Mouse (Mus musculus) midbrain, embryonic 15.5 days (tissue): Measurements from ENCODE around the gene Atp5g3. TPM values are rescaled to one million over a fixed set of nuclear protein-coding genes. Genes with fewer than 3 reads are reported as not detected.

Experiments used
- ATAC-seq: fragments of 200-750 bp; cut with Nextera tagmentation; replicated peaks from 2 replicates; pipeline ENCODE4 v1.8.0; 2017; ENCODE audit warnings: moderate TSS enrichment
- H3K27ac ChIP-seq: fragments of 300-500 bp; sonication (generic); 2 replicates; pipeline ENCODE4 v1.5.1; 2015; ENCODE audit warnings: mild to moderate bottlenecking, inconsistent platforms
- H3K27me3 ChIP-seq: fragments of 300-500 bp; sonication (generic); replicated peaks from 2 replicates; pipeline ENCODE4 v1.6.1; 2015; ENCODE audit warnings: inconsistent platforms
- H3K36me3 ChIP-seq: fragments of 300-500 bp; sonication (generic); replicated peaks from 2 replicates; pipeline ENCODE4 v1.6.1; 2015; ENCODE audit warnings: inconsistent platforms
- H3K4me1 ChIP-seq: fragments of 300-500 bp; sonication (generic); 2 replicates; pipeline ENCODE4 v1.6.1; 2015; ENCODE audit warnings: inconsistent platforms
- H3K4me2 ChIP-seq: fragments of 300-500 bp; sonication (generic); 2 replicates; pipeline ENCODE4 v1.6.1; 2015; ENCODE audit warnings: inconsistent platforms, mild to moderate bottlenecking, moderate library complexity
- H3K4me3 ChIP-seq: fragments of 300-500 bp; sonication (generic); 2 replicates; pipeline ENCODE4 v1.5.1; 2015; ENCODE audit warnings: mild to moderate bottlenecking, inconsistent platforms
- H3K9ac ChIP-seq: fragments of 300-500 bp; sonication (generic); 2 replicates; pipeline ENCODE4 v1.6.1; 2015; ENCODE audit warnings: mild to moderate bottlenecking, inconsistent platforms
- H3K9me3 ChIP-seq: fragments of 300-500 bp; sonication (generic); 2 replicates; pipeline ENCODE4 v1.6.1; 2016; ENCODE audit warnings: inconsistent platforms
- WGBS: fragments of 180-500 bp; shearing (Covaris S2); methylation state at CpG from one replicate; pipeline ENCODE4 v1.1.7; 2015; ENCODE audit warnings: mixed read lengths; 5-methylcytosine and 5-hydroxymethylcytosine counted together
- polyA plus RNA-seq: library from polyadenylated mRNA; unstranded; fragments of >200 nt; fragmentation: Nextera tagmentation; extraction: Ambion mirVana; gene quantifications from 2 replicates; pipeline ENCODE4 v1.2.1, GENCODE M21; 2015

Atp5g3 gene
- 968 and 1,008 TPM in 2 replicates for polyA plus RNA-seq

- Histone ChIP-seq H3K4me3 (peak within 1 kb of the TSS; percentile 96), H3K4me2 (peak within 1 kb of the TSS; percentile 78), H3K4me1 (peaks cover 20% of the 10 kb centered on the region), H3K27me3 (no peaks in the 10 kb centered on the region), H3K36me3 (peaks cover 28% of the 10 kb centered on the region), H3K9ac (peak within 1 kb of the TSS; percentile 100), H3K9me3 (no peaks in the 10 kb centered on the region), H3K27ac (peak within 1 kb of the TSS; percentile 91)
- under 1% methylated on average over 34 of the region's 38 CpGs for WGBS
- ATAC-seq = peak; percentile 97
These were observed at the start of gene Atp5g3 for GRCm38 (mm10) chr2:73911175-73911700. TSS of gene Atp5g3 (minus strand) at chr2:73911326.

- no peak overlapping the region for H3K27ac ChIP-seq
These were observed 47.2 kb upstream of the Atp5g3 start for GRCm38 (mm10) chr2:73958342-73958741.

DNA sequence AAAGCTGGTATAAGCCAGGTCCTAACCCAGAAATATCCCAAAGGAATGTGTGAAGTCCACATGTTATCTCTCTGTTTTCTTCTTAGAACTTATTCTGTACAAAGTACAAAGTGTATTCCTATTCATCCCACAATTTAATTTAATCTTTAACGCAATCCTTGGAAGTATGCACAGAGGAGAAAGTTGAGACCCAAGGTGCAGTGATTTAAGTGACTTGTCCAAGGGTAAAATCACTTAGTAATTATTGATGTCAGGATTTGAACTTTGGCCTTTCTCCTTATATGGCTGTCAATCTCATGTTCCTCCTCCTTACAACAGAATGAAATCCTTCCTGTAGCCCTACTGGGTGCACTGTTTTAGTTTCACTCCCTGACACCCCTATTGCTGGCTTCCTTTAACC lies 42.5 kb upstream of the Atp5g3 start:
- Histone ChIP-seq H3K4me1 (no peaks in the 10 kb centered on the region), H3K9ac (no peak overlapping the region), H3K27me3 (no peaks in the 10 kb centered on the region), H3K36me3 (no peaks in the 10 kb centered on the region), H3K9me3 (no peaks in the 10 kb centered on the region), H3K4me3 (no peak overlapping the region), H3K27ac (no peak overlapping the region), H3K4me2 (no peak overlapping the region)
- WGBS = 87% methylated on average over 1 of the region's 1 CpGs
- no peak for ATAC-seq

More at GRCm38 (mm10) chr2:73958342-73958741, 47.2 kb upstream of the Atp5g3 start:
- ATAC-seq = no peak
- no peaks in the 10 kb centered on the region for H3K9me3 ChIP-seq
- no peaks in the 10 kb centered on the region for H3K36me3 ChIP-seq
- no peak overlapping the region for H3K4me2 ChIP-seq
- no peaks in the 10 kb centered on the region for H3K27me3 ChIP-seq
- no peaks in the 10 kb centered on the region for H3K4me1 ChIP-seq
- no peak overlapping the region for H3K4me3 ChIP-seq
- no peak overlapping the region for H3K9ac ChIP-seq
- 65% methylated on average over 6 of the region's 6 CpGs for WGBS

DNA sequence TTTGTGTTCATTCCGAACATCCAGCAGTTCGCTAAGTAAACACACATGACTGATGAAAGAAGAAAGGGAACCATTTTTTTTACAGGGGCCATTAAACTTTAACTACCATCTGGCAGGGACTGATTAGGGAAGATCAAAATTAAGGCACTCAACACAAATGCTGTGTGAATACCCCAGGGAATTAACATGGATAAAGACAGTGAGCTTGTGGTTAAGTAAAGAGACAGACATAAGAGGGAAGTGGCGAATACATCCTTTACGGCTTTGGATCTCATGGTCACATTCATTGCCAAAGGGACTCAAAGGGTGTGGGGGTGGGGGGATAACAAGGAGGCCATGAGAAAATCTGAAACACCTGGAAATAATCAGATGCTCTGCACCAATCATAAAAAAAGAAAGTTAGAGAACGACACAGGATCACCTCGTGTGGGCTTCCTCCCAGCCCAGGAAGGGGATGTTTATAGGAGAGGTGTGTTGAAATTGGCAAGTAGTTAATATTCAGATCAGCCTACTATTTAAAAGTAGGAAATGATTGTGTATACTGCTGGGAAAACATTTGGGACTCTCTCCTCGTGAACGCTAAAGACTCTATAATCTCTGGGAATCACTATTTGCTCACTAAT lies 41.6 kb upstream of the Atp5g3 start:
- Histone ChIP-seq H3K27ac (no peak overlapping the region), H3K9ac (no peak overlapping the region), H3K4me1 (no peaks in the 10 kb centered on the region), H3K4me2 (no peak overlapping the region), H3K27me3 (no peaks in the 10 kb centered on the region), H3K9me3 (no peaks in the 10 kb centered on the region), H3K4me3 (no peak overlapping the region), H3K36me3 (no peaks in the 10 kb centered on the region)
- ATAC-seq = no peak
- 42% methylated on average over 8 of the region's 8 CpGs for WGBS

DNA sequence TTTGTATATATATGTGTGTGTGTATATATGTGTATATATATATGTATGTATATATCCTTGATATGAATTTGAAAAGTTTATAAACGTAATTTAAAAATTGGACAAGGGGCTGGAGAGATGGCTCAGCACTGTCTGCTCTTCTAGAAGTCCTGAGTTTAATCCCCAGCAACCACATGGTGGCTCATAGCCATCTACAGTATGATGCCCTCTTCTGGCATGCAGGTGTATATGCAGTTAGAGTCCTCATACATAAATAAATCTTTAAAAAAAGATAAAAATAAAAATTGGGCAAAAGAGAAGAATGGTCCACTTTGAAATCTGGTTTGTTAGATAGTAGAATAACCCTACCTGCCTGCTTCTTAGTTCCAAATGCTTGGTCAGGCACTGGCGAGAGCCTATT lies 36.2 kb upstream of the Atp5g3 start:
- Histone ChIP-seq H3K4me1 (no peaks in the 10 kb centered on the region), H3K4me2 (no peak overlapping the region), H3K4me3 (no peak overlapping the region), H3K36me3 (no peaks in the 10 kb centered on the region), H3K9me3 (no peaks in the 10 kb centered on the region), H3K9ac (no peak overlapping the region), H3K27me3 (no peaks in the 10 kb centered on the region), H3K27ac (no peak overlapping the region)
- no peak for ATAC-seq
- WGBS = 93% methylated on average over 2 of the region's 2 CpGs

GRCm38 (mm10) chr2:73943735-73944134 lies 32.6 kb upstream of the Atp5g3 start:
- Histone ChIP-seq H3K27ac (no peak overlapping the region), H3K4me2 (no peak overlapping the region), H3K36me3 (no peaks in the 10 kb centered on the region), H3K4me1 (no peaks in the 10 kb centered on the region), H3K27me3 (no peaks in the 10 kb centered on the region), H3K9ac (no peak overlapping the region), H3K4me3 (no peak overlapping the region), H3K9me3 (no peaks in the 10 kb centered on the region)
- 92% methylated on average over 8 of the region's 8 CpGs for WGBS
- ATAC-seq = no peak

- Histone ChIP-seq H3K9me3 (no peaks in the 10 kb centered on the region), H3K27me3 (no peaks in the 10 kb centered on the region), H3K9ac (no peak overlapping the region), H3K4me2 (no peak overlapping the region), H3K27ac (no peak overlapping the region), H3K36me3 (no peaks in the 10 kb centered on the region), H3K4me1 (no peaks in the 10 kb centered on the region), H3K4me3 (no peak overlapping the region)
- WGBS = 86% methylated on average over 3 of the region's 3 CpGs
- no peak for ATAC-seq
These were observed 31.7 kb upstream of the Atp5g3 start for GRCm38 (mm10) chr2:73942844-73943243.

DNA sequence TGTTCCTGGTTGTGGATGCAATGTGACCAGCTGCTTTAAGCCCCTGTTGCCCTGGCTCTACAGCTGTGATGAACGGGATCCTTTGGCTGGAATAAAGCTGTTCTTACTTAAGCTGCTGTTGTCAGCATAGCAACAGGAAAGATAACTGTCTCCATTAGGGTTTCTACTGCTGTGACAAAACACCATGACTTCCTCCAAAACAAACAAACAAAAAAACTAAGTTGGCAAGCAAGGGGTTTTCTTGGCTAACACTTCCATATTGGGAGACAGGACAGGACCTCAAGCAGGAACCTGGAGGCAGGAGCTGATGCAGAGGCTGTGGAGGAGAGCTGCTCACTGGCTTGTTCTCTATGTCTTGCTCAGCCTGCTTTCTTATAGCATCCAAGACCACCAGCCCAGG lies 30.2 kb upstream of the Atp5g3 start:
- H3K27me3 ChIP-seq = no peaks in the 10 kb centered on the region
- ATAC-seq = no peak
- 47% methylated on average over 1 of the region's 1 CpGs for WGBS
- no peak overlapping the region for H3K4me2 ChIP-seq
- H3K4me1 ChIP-seq = no peaks in the 10 kb centered on the region
- no peaks in the 10 kb centered on the region for H3K9me3 ChIP-seq
- no peak overlapping the region for H3K27ac ChIP-seq
- no peak overlapping the region for H3K4me3 ChIP-seq
- H3K36me3 ChIP-seq = no peaks in the 10 kb centered on the region
- H3K9ac ChIP-seq = no peak overlapping the region

GRCm38 (mm10) chr2:73940471-73940870 lies 29.3 kb upstream of the Atp5g3 start:
- Histone ChIP-seq H3K36me3 (no peaks in the 10 kb centered on the region), H3K4me1 (no peaks in the 10 kb centered on the region), H3K9me3 (no peaks in the 10 kb centered on the region), H3K4me2 (no peak overlapping the region), H3K9ac (no peak overlapping the region), H3K27me3 (no peaks in the 10 kb centered on the region), H3K4me3 (no peak overlapping the region), H3K27ac (no peak overlapping the region)
- ATAC-seq = no peak
- WGBS = 84% methylated on average over 7 of the region's 7 CpGs

GRCm38 (mm10) chr2:73938896-73939295 lies 27.8 kb upstream of the Atp5g3 start:
- H3K36me3 ChIP-seq = no peaks in the 10 kb centered on the region
- H3K4me1 ChIP-seq = no peaks in the 10 kb centered on the region
- H3K9ac ChIP-seq = no peak overlapping the region
- no peak overlapping the region for H3K27ac ChIP-seq
- no peak overlapping the region for H3K4me2 ChIP-seq
- 79% methylated on average over 2 of the region's 2 CpGs for WGBS
- H3K9me3 ChIP-seq = no peaks in the 10 kb centered on the region
- ATAC-seq = no peak
- H3K27me3 ChIP-seq = no peaks in the 10 kb centered on the region
- H3K4me3 ChIP-seq = no peak overlapping the region

GRCm38 (mm10) chr2:73932676-73933313 lies 21.7 kb upstream of the Atp5g3 start:
- no peak for ATAC-seq
- no peaks in the 10 kb centered on the region for H3K27me3 ChIP-seq

GRCm38 (mm10) chr2:73927711-73928110 lies 16.6 kb upstream of the Atp5g3 start:
- Histone ChIP-seq H3K4me2 (no peak overlapping the region), H3K9me3 (no peaks in the 10 kb centered on the region), H3K27ac (no peak overlapping the region), H3K4me3 (no peak overlapping the region), H3K27me3 (no peaks in the 10 kb centered on the region), H3K4me1 (no peaks in the 10 kb centered on the region), H3K9ac (no peak overlapping the region), H3K36me3 (no peaks in the 10 kb centered on the region)
- no peak for ATAC-seq

More at GRCm38 (mm10) chr2:73932676-73933313, 21.7 kb upstream of the Atp5g3 start:
- Histone ChIP-seq H3K4me2 (no peak overlapping the region), H3K9ac (no peak overlapping the region), H3K36me3 (no peaks in the 10 kb centered on the region), H3K4me1 (no peaks in the 10 kb centered on the region), H3K4me3 (no peak overlapping the region), H3K27ac (no peak overlapping the region), H3K9me3 (no peaks in the 10 kb centered on the region)
- 68% methylated on average over 8 of the region's 8 CpGs for WGBS

- Histone ChIP-seq H3K27ac (no peak overlapping the region), H3K36me3 (no peaks in the 10 kb centered on the region), H3K4me1 (no peaks in the 10 kb centered on the region), H3K27me3 (no peaks in the 10 kb centered on the region), H3K4me3 (no peak overlapping the region), H3K4me2 (no peak overlapping the region), H3K9me3 (no peaks in the 10 kb centered on the region), H3K9ac (no peak overlapping the region)
- 68% methylated on average over 3 of the region's 3 CpGs for WGBS
- ATAC-seq = no peak; the same call in 1 of the 2 replicates
These were observed 14.4 kb upstream of the Atp5g3 start for GRCm38 (mm10) chr2:73925539-73925938.
